Mouse (Mus musculus) 416B (cell line): ENCODE measurements around the gene Trim16.

ENCODE experiments used
- DNase-seq: peaks from one replicate; pipeline ENCODE4 v3.0.0; 2011; ENCODE audit warnings: low read depth

Trim16 gene

DNA sequence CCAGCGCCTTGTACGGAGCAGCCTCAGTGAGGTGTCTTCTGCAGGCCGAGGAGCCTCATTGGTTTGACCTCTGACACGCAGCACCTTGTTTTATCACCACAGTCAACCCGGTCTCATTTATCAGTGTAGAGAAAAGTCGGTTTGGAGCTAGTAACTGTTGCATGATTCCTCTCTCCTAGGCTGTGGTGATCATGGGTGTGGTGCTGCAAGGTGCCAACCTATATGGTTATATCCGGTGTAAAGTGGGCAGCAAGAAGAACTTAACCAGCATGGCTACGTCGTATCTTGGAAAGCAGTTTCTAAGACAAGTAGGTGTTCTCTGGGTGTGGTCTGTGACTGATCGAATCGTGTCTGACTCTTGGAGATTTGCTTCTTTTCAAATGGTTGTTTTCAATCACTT is 71.7 kb downstream of the Trim16 start:
- DNase-seq, result no peak
